ENCODE assay signal across 16 mouse cellular contexts in genomic region chrX:162679506-162679905, GRCm38 (mm10). TPM values are rescaled to one million over a fixed set of nuclear protein-coding genes. Genes with fewer than 3 reads are reported as not detected.
DNase-seq lines count a peak whose midpoint lies in the region; ATAC-seq lines count a peak whose summit lies in the region.
"Had no signal": no experiment of that assay in that cellular context is flagged by ENCODE, and none has a peak within 500 bp of the region (broad histone marks: within the 10 kb centered on the region; RNA-seq: fewer than 3 reads in every experiment).

No protein-coding gene starts in this region.

- no peaks in the 10 kb centered on the region for H3K4me1 ChIP-seq in heart, embryonic 12.5 days (replicated peaks)
- peaks cover 41% of the 10 kb centered on the region for H3K4me1 ChIP-seq in liver, embryonic 12.5 days
- H3K4me1 ChIP-seq in limb, embryonic 10.5 days, result no peaks in the 10 kb centered on the region
- H3K4me1 ChIP-seq in intestine, embryonic 15.5 days (replicated peaks), result no peaks in the 10 kb centered on the region
- no peaks in the 10 kb centered on the region for H3K4me1 ChIP-seq in hindbrain, embryonic 11.5 days (replicated peaks; ENCODE audit: control insufficient read depth, insufficient read depth, low read length)
- H3K4me1 ChIP-seq: embryonic facial prominence, embryonic 15.5 days; hindbrain, embryonic 12.5 days had no signal

- no peak overlapping the region for H3K4me3 ChIP-seq in heart, embryonic 12.5 days
- no peak overlapping the region for H3K4me3 ChIP-seq in liver, embryonic 12.5 days
- no peak overlapping the region for H3K4me3 ChIP-seq in limb, embryonic 10.5 days
- H3K4me3 ChIP-seq in intestine, embryonic 15.5 days (replicated peaks), result no peak overlapping the region
- H3K4me3 ChIP-seq in hindbrain, embryonic 11.5 days (ENCODE audit: low read depth, low read length), result no peak overlapping the region
- H3K4me3 ChIP-seq: embryonic facial prominence, embryonic 15.5 days; hindbrain, embryonic 12.5 days had no signal

- ATAC-seq in heart, embryonic 12.5 days (ENCODE audit: insufficient number of reproducible peaks, low FRiP score), result peak; percentile 42; the same call in 1 of the 2 replicates
- peak; percentile 83 for ATAC-seq in liver, embryonic 12.5 days
- ATAC-seq in intestine, embryonic 15.5 days, result no peak
- ATAC-seq in hindbrain, embryonic 11.5 days (ENCODE audit: low FRiP score), result no peak
- ATAC-seq: midbrain, embryonic 16.5 days had no signal

- H3K27me3 ChIP-seq in heart, embryonic 12.5 days (replicated peaks), result no peaks in the 10 kb centered on the region
- H3K27me3 ChIP-seq in liver, embryonic 12.5 days (replicated peaks), result no peaks in the 10 kb centered on the region
- peaks cover 64% of the 10 kb centered on the region for H3K27me3 ChIP-seq in limb, embryonic 10.5 days (ENCODE audit: low read depth, poor library complexity, severe bottlenecking)
- H3K27me3 ChIP-seq in intestine, embryonic 15.5 days (replicated peaks), result no peaks in the 10 kb centered on the region; the same call in 1 of the 2 replicates
- no peaks in the 10 kb centered on the region for H3K27me3 ChIP-seq in hindbrain, embryonic 11.5 days (ENCODE audit: control insufficient read depth, insufficient read depth, low read length)
- H3K27me3 ChIP-seq: embryonic facial prominence, embryonic 15.5 days; hindbrain, embryonic 12.5 days had no signal

- no peak overlapping the region for H3K9ac ChIP-seq in heart, embryonic 12.5 days
- H3K9ac ChIP-seq in liver, embryonic 12.5 days, result no peak overlapping the region
- no peak overlapping the region for H3K9ac ChIP-seq in intestine, embryonic 15.5 days
- H3K9ac ChIP-seq in hindbrain, embryonic 11.5 days (ENCODE audit: low read depth, low read length), result no peak overlapping the region
- H3K9ac ChIP-seq: embryonic facial prominence, embryonic 15.5 days; hindbrain, embryonic 12.5 days; lung, embryonic 14.5 days had no signal

- no peaks in the 10 kb centered on the region for H3K9me3 ChIP-seq in heart, embryonic 12.5 days (replicated peaks)
- no peaks in the 10 kb centered on the region for H3K9me3 ChIP-seq in liver, embryonic 12.5 days (replicated peaks)
- no peaks in the 10 kb centered on the region for H3K9me3 ChIP-seq in limb, embryonic 10.5 days (replicated peaks)
- H3K9me3 ChIP-seq in intestine, embryonic 15.5 days, result no peaks in the 10 kb centered on the region
- no peaks in the 10 kb centered on the region for H3K9me3 ChIP-seq in hindbrain, embryonic 11.5 days (ENCODE audit: control insufficient read depth, low read length)
- H3K9me3 ChIP-seq: embryonic facial prominence, embryonic 15.5 days; hindbrain, embryonic 12.5 days had no signal

- H3K36me3 ChIP-seq in heart, embryonic 12.5 days, result no peaks in the 10 kb centered on the region
- H3K36me3 ChIP-seq in liver, embryonic 12.5 days, result no peaks in the 10 kb centered on the region
- H3K36me3 ChIP-seq in limb, embryonic 10.5 days, result no peaks in the 10 kb centered on the region
- H3K36me3 ChIP-seq in intestine, embryonic 15.5 days, result no peaks in the 10 kb centered on the region
- H3K36me3 ChIP-seq in hindbrain, embryonic 11.5 days (ENCODE audit: control insufficient read depth, insufficient read depth, low read length), result no peaks in the 10 kb centered on the region
- H3K36me3 ChIP-seq: embryonic facial prominence, embryonic 15.5 days; hindbrain, embryonic 12.5 days had no signal

- 63% methylated on average over 2 of the region's 2 CpGs for WGBS in heart, embryonic 12.5 days
- WGBS in liver, embryonic 12.5 days (ENCODE audit: insufficient replicate concordance), result 31% methylated on average over 2 of the region's 2 CpGs
- WGBS in limb, embryonic 10.5 days, result 87% methylated on average over 2 of the region's 2 CpGs
- 57% methylated on average over 2 of the region's 2 CpGs for WGBS in intestine, embryonic 15.5 days
- WGBS in hindbrain, embryonic 11.5 days, result 69% methylated on average over 2 of the region's 2 CpGs

- H3K27ac ChIP-seq in heart, embryonic 12.5 days (ENCODE audit: poor library complexity, severe bottlenecking), result no peak overlapping the region
- H3K27ac ChIP-seq in liver, embryonic 12.5 days, result peak overlapping the region; percentile 86
- no peak overlapping the region for H3K27ac ChIP-seq in limb, embryonic 10.5 days
- no peak overlapping the region for H3K27ac ChIP-seq in intestine, embryonic 15.5 days
- no peak overlapping the region for H3K27ac ChIP-seq in hindbrain, embryonic 11.5 days (ENCODE audit: low read depth, low read length)
- H3K27ac ChIP-seq: embryonic facial prominence, embryonic 15.5 days; hindbrain, embryonic 12.5 days had no signal

- no peak overlapping the region for H3K4me2 ChIP-seq in heart, embryonic 12.5 days
- 0 out of 2 replicates have a peak overlapping the region, but pooled peaks have one; percentile 33 for H3K4me2 ChIP-seq in liver, embryonic 12.5 days
- no peak overlapping the region for H3K4me2 ChIP-seq in intestine, embryonic 15.5 days (replicated peaks)
- H3K4me2 ChIP-seq in hindbrain, embryonic 11.5 days (replicated peaks; ENCODE audit: low read depth, low read length), result no peak overlapping the region
- H3K4me2 ChIP-seq: embryonic facial prominence, embryonic 15.5 days; hindbrain, embryonic 12.5 days; lung, embryonic 14.5 days had no signal

- no peak for DNase-seq in heart, adult 9 months (ENCODE audit: low spot score in 2 of 2)
- DNase-seq in c-Kit-positive CD71-positive TER-119-negative erythroid progenitor cells, embryonic 14.5 days (ENCODE audit: low read depth), result peak; percentile 53
- DNase-seq in limb, embryonic 10.5 days (ENCODE audit: low spot score), result no peak
- no peak for DNase-seq in hindbrain, embryonic 11.5 days (ENCODE audit: low spot score)
- DNase-seq: cerebellum, adult 2 months; gastrocnemius, postnatal 25 days; kidney, postnatal 10 days; lung, embryonic 14.5 days; right cerebral cortex, postnatal 25 days; thymus, postnatal 4 days had no signal

RNA-seq across cellular contexts. Expression of gene Reps2, which starts 36.1 kb away (rescaled TPM):
- 0.45 and 0.52 TPM in 2 replicates for polyA plus RNA-seq in heart, embryonic 12.5 days (2016; fragmentation: Nextera tagmentation; extraction: Ambion mirVana)
- 1.1 and 1.4 TPM in 2 replicates for polyA plus RNA-seq in liver, embryonic 12.5 days (2016; fragmentation: Nextera tagmentation; extraction: Ambion mirVana)
- 0.15 and 0.33 TPM in 2 replicates for polyA plus RNA-seq in limb, embryonic 10.5 days (2016; fragmentation: Nextera tagmentation; extraction: Ambion mirVana)
- polyA plus RNA-seq in intestine, embryonic 15.5 days (2015; fragmentation: Nextera tagmentation; extraction: Ambion mirVana), result 0.48 and 0.62 TPM in 2 replicates
- polyA plus RNA-seq in hindbrain, embryonic 11.5 days (2014; fragmentation: Nextera tagmentation; extraction: Ambion mirVana), result 0.82 and 1.1 TPM in 2 replicates

Comparison
In these comparisons a context has a peak if more than half of its experiments do, and no peak if none do; other contexts are left out.
1. ATAC-seq: peak in heart, embryonic 12.5 days (single experiment) and liver, embryonic 12.5 days (single experiment); none in intestine, embryonic 15.5 days (single experiment) and hindbrain, embryonic 11.5 days (single experiment).